Mouse (Mus musculus): Measurements from ENCODE around the gene Glyctk. TPM values are rescaled to one million over a fixed set of nuclear protein-coding genes. Genes with fewer than 3 reads are reported as not detected.

The Glyctk gene
- polyA plus RNA-seq, 1 experiment, result 3.3 TPM

Other genes starting within 250 kb of the Glyctk start
- gene Col6a5, start 197.5 kb downstream of the Glyctk start, polyA plus RNA-seq (2012; rRNA removed), result 0.25 and 1.1 TPM in 2 replicates
- gene Col6a4, start 61.4 kb downstream of the Glyctk start, polyA plus RNA-seq (2012; rRNA removed), result 3.3 and 5.7 TPM in 2 replicates
- gene Wdr82, start 12.8 kb upstream of the Glyctk start, polyA plus RNA-seq (2012; rRNA removed), result 99.9 and 107 TPM in 2 replicates
- 32.0 and 35.1 TPM in 2 replicates for gene Ppm1m, start 41.6 kb upstream of the Glyctk start, polyA plus RNA-seq (2012; rRNA removed)
- gene Twf2, start 45.0 kb upstream of the Glyctk start, polyA plus RNA-seq (2012; rRNA removed), result 65.8 and 66.8 TPM in 2 replicates
- 0.67 and 1.2 TPM in 2 replicates for gene Tlr9, start 64.5 kb upstream of the Glyctk start, polyA plus RNA-seq (2012; rRNA removed)
- 122 and 129 TPM in 2 replicates for gene Alas1, start 90.5 kb upstream of the Glyctk start, polyA plus RNA-seq (2012; rRNA removed)
- gene Poc1a, start 122.9 kb upstream of the Glyctk start, polyA plus RNA-seq (2012; rRNA removed), result 24.2 and 25.6 TPM in 2 replicates
- 92.3 and 101 TPM in 2 replicates for gene Dusp7, start 210.5 kb upstream of the Glyctk start, polyA plus RNA-seq (2012; rRNA removed)

Measured in frontal cortex, adult 2 months (tissue).